20 mouse cellular contexts compared by ENCODE assay signal in genomic region chr5:25184594-25184993, GRCm38 (mm10). TPM values are rescaled to one million over a fixed set of nuclear protein-coding genes. Genes with fewer than 3 reads are reported as not detected.
A peak's percentile ranks its signal among the peaks of the same experiment; 100 is the strongest.
DNase-seq lines count a peak whose midpoint lies in the region.
"Had no signal": no experiment of that assay in that cellular context is flagged by ENCODE, and none has a peak within 500 bp of the region (broad histone marks: within the 10 kb centered on the region; RNA-seq: fewer than 3 reads in every experiment).

No protein-coding gene starts in this region.

- DNase-seq in lung, postnatal 10 days, result peak; percentile 12
- DNase-seq in lung, postnatal 14 days, result no peak
- DNase-seq in NIH3T3 (ENCODE audit: low read depth), result peak; percentile 25
- peak; percentile 15 for DNase-seq in brain, adult 2 months (ENCODE audit: low read depth, low spot score)
- no peak for DNase-seq in spleen, postnatal 4 days (ENCODE audit: low spot score in 2 of 2)
- DNase-seq in ovary, adult 18-20 months (ENCODE audit: low spot score), result no peak
- no peak for DNase-seq in layer of hippocampus, postnatal 25 days (ENCODE audit: extremely low spot score in 1 of 2, low spot score in 1 of 2)
- DNase-seq: adrenal gland, adult 8-10 months; cerebellum, adult 18-20 months; cerebellum, postnatal 25 days; gastrocnemius, postnatal 10 days; heart, postnatal 36 days; kidney, adult 8-10 months; kidney, postnatal 10 days; thymus, postnatal 14 days had no signal

RNA-seq across cellular contexts. Expression of gene Galntl5, which starts 3.3 kb away (rescaled TPM):
- total RNA-seq in layer of hippocampus, postnatal 25 days (2021), result not detected
- total RNA-seq: adrenal gland, adult 8-10 months; gastrocnemius, postnatal 10 days; heart, adult 18-20 months; heart, postnatal 36 days; layer of hippocampus, adult 18-20 months; layer of hippocampus, postnatal 14 days; megakaryocyte progenitor cell, adult 5-6 weeks; midbrain, postnatal 0 days had no signal

RNA-seq across cellular contexts. Expression of gene Galnt11, which starts 37.1 kb away (rescaled TPM):
- total RNA-seq in layer of hippocampus, postnatal 25 days (2021), result 10 to 100 TPM; 47.1 to 49.7 TPM

RNA-seq across cellular contexts. Expression of gene E130116L18Rik, which starts 38.4 kb away (rescaled TPM):
- not detected for total RNA-seq in layer of hippocampus, postnatal 25 days (2021)
- total RNA-seq: adrenal gland, adult 8-10 months; gastrocnemius, postnatal 10 days; heart, adult 18-20 months; heart, postnatal 36 days; layer of hippocampus, adult 18-20 months; layer of hippocampus, postnatal 14 days; megakaryocyte progenitor cell, adult 5-6 weeks; midbrain, postnatal 0 days had no signal

Comparison
In these comparisons a context has a peak if more than half of its experiments do, and no peak if none do; other contexts are left out.
1. DNase-seq: peak in lung, postnatal 10 days (single experiment), NIH3T3 (single experiment) and brain, adult 2 months (single experiment); none in lung, postnatal 14 days (single experiment), spleen, postnatal 4 days (0 of 2), ovary, adult 18-20 months (single experiment) and layer of hippocampus, postnatal 25 days (0 of 2).